Mouse (Mus musculus) embryonic fibroblast, embryonic 13.5 days (primary cell): Measurements from ENCODE around the gene Susd1.

Source experiments
- CTCF ChIP-seq: IDR thresholded peaks from 2 replicates; pipeline ENCODE4 v1.5.1; 2011; ENCODE audit warnings: mild to moderate bottlenecking, control low read depth, low read length, moderate library complexity, borderline replicate concordance; ENCODE audit not compliant: insufficient read depth
- POLR2A ChIP-seq: IDR thresholded peaks from 2 replicates; pipeline ENCODE4 v1.6.1; 2011; ENCODE audit warnings: low read depth, mild to moderate bottlenecking, control low read depth, low read length, moderate library complexity

DNA sequence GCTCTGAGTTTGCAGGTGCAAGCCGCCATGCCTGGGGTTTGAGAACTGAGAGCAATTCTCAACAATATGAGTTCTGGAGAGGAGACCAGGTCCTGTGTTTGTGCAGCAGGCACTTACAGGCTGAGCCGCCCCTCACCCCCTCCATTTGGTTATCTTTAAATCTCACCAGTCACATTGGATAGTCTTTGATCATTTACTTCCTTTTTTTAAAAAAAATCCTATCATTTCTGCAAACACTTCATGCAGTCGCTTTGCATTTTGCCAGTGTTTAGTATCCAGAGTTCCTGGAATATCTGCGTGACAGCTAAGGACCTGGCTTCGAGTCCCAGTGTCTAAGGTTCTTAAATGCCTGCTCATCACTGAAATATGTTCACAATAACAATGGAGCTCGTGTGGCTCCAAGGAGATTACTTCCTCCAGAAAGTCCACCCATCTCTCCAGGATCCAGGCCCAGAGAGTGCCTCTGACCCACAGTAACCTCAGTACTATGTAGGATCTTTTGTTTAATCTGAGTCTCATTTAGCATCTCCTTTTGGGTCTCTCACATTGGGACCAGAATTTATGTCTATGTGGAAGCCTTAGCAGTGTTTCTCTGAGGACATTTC is 147.4 kb downstream of the Susd1 start:
- TF ChIP-seq POLR2A (no peak), CTCF (no peak)
